Mouse (Mus musculus): ENCODE results near the gene Enpp1. TPM values are rescaled to one million over a fixed set of nuclear protein-coding genes. Genes with fewer than 3 reads are reported as not detected.

Enpp1 gene
- total and polyA plus RNA-seq, 3 experiments: 0.12 to 0.15 TPM; not detected in 1

GRCm38 (mm10) chr10:24638306-24639070, 73.5 kb downstream of the Enpp1 start:
- H3K27ac ChIP-seq (ENCODE audit: control insufficient read depth, low read depth, low read length): no peak overlapping the region
- no peak overlapping the region for H3K9ac ChIP-seq (ENCODE audit: control insufficient read depth, low read depth, low read length, poor library complexity, severe bottlenecking)
- no peaks in the 10 kb centered on the region; a peak in 1 of 4 replicates for H3K36me3 ChIP-seq (ENCODE audit: control insufficient read depth in 1 of 2, insufficient read depth in 2 of 2, low read length in 2 of 2)
- H3K27me3 ChIP-seq (ENCODE audit: control insufficient read depth in 1 of 2, insufficient read depth in 2 of 2, low read length in 2 of 2): no peaks in the 10 kb centered on the region; a peak in 1 of 4 replicates
- no peak for DNase-seq (ENCODE audit: low read depth, low spot score)
- peaks cover 3 to 9% of the 10 kb centered on the region in 2 experiments for H3K4me1 ChIP-seq (ENCODE audit: control insufficient read depth in 1 of 2, insufficient read depth in 2 of 2, low read length in 2 of 2)
- no peaks in the 10 kb centered on the region for H3K79me2 ChIP-seq (ENCODE audit: control insufficient read depth, insufficient read depth, low read length, poor library complexity)
- no peak overlapping the region for H3K4me3 ChIP-seq (ENCODE audit: control insufficient read depth in 1 of 2, insufficient read depth in 1 of 2, low read depth in 2 of 2, low read length in 2 of 2)
- TF ChIP-seq MEF2A (IDR thresholded peaks at IDR 0.05; ENCODE audit: extremely low read depth, insufficient replicate concordance, low read depth, low read length, poor library complexity, severe bottlenecking) (no peak), KAT2A (conservative IDR thresholded peaks at IDR 0.05; ENCODE audit: low read depth, low read length) (no peak), CHD1 (IDR thresholded peaks at IDR 0.05; ENCODE audit: low read depth, low read length) (no peak), USF1 (IDR thresholded peaks at IDR 0.05; ENCODE audit: low read depth, low read length) (no peak), HCFC1 (IDR thresholded peaks at IDR 0.05; ENCODE audit: low read depth, low read length) (no peak), BHLHE40 (IDR thresholded peaks at IDR 0.05; ENCODE audit: borderline replicate concordance, low read depth, low read length) (no peak), EP300 (IDR thresholded peaks at IDR 0.05; ENCODE audit: low read depth in 1 of 2, low read length in 2 of 2) (no peak)
- H3K9me3 ChIP-seq (replicated peaks; ENCODE audit: insufficient read depth, low read length): no peaks in the 10 kb centered on the region

GRCm38 (mm10) chr10:24636986-24637385, 75.0 kb downstream of the Enpp1 start:
- no peak for DNase-seq (ENCODE audit: low read depth, low spot score)

GRCm38 (mm10) chr10:24635884-24636283, 76.1 kb downstream of the Enpp1 start:
- peak; percentile 72 for DNase-seq (ENCODE audit: low read depth, low spot score)
- Histone ChIP-seq H3K36me3 (ENCODE audit: control insufficient read depth in 1 of 2, insufficient read depth in 2 of 2, low read length in 2 of 2) (no peaks in the 10 kb centered on the region; a peak in 1 of 4 replicates), H3K27ac (ENCODE audit: control insufficient read depth, low read depth, low read length) (peak overlapping the region; percentile 61), H3K4me1 (ENCODE audit: control insufficient read depth in 1 of 2, insufficient read depth in 2 of 2, low read length in 2 of 2) (peaks cover 3 to 9% of the 10 kb centered on the region in 2 experiments), H3K4me3 (ENCODE audit: control insufficient read depth in 1 of 2, insufficient read depth in 1 of 2, low read depth in 2 of 2, low read length in 2 of 2) (peak overlapping the region; percentile 54 to 69), H3K27me3 (ENCODE audit: control insufficient read depth in 1 of 2, insufficient read depth in 2 of 2, low read length in 2 of 2) (no peaks in the 10 kb centered on the region), H3K79me2 (ENCODE audit: control insufficient read depth, insufficient read depth, low read length, poor library complexity) (no peaks in the 10 kb centered on the region), H3K9me3 (replicated peaks; ENCODE audit: insufficient read depth, low read length) (no peaks in the 10 kb centered on the region), H3K9ac (ENCODE audit: control insufficient read depth, low read depth, low read length, poor library complexity, severe bottlenecking) (peak overlapping the region; percentile 55)
- TF ChIP-seq RAD21 (IDR thresholded peaks at IDR 0.05; ENCODE audit: low read depth, low read length) (no peak), NELFE (IDR thresholded peaks at IDR 0.05; ENCODE audit: low read depth, low read length) (peak; percentile 2; the same call in 1 of the 2 replicates), JUND (IDR thresholded peaks at IDR 0.05; ENCODE audit: low read depth, low read length) (no peak), HCFC1 (IDR thresholded peaks at IDR 0.05; ENCODE audit: low read depth, low read length) (no peak), POLR2A (IDR thresholded peaks at IDR 0.05; ENCODE audit: control insufficient read depth in 1 of 2, insufficient read depth in 1 of 2, low read depth in 1 of 2, low read length in 2 of 2, poor library complexity in 1 of 2) (peak in 1 of 2 experiments; percentile 12; a peak in 1 of 4 replicates), TBP (IDR thresholded peaks at IDR 0.05; ENCODE audit: low read depth, low read length) (no peak), BHLHE40 (IDR thresholded peaks at IDR 0.05; ENCODE audit: borderline replicate concordance, low read depth, low read length) (no peak), TCF12 (IDR thresholded peaks at IDR 0.05; ENCODE audit: low read depth, low read length) (0 out of 2 replicates have a peak, but pooled peaks have one; percentile 9), MXI1 (IDR thresholded peaks at IDR 0.05; ENCODE audit: low read depth, low read length) (no peak), MEF2A (IDR thresholded peaks at IDR 0.05; ENCODE audit: extremely low read depth, insufficient replicate concordance, low read depth, low read length, poor library complexity, severe bottlenecking) (no peak), MAX (IDR thresholded peaks at IDR 0.05; ENCODE audit: low read length) (no peak), SIN3A (IDR thresholded peaks at IDR 0.05; ENCODE audit: low read length) (no peak), UBTF (IDR thresholded peaks at IDR 0.05; ENCODE audit: borderline replicate concordance, insufficient read depth, low read depth, low read length) (no peak), E2F4 (IDR thresholded peaks at IDR 0.05; ENCODE audit: borderline replicate concordance, low read depth, low read length) (no peak), NRF1 (IDR thresholded peaks at IDR 0.05; ENCODE audit: insufficient read depth, low read depth, low read length, poor library complexity, severe bottlenecking) (no peak)

More at GRCm38 (mm10) chr10:24636986-24637385, 75.0 kb downstream of the Enpp1 start:
- TF ChIP-seq ZKSCAN1 (IDR thresholded peaks at IDR 0.05; ENCODE audit: low read depth, low read length) (no peak), SMC3 (IDR thresholded peaks at IDR 0.05; ENCODE audit: low read depth, low read length) (no peak), ZC3H11A (IDR thresholded peaks at IDR 0.05; ENCODE audit: low read depth, low read length) (no peak)
- Histone ChIP-seq H3K27me3 (ENCODE audit: control insufficient read depth in 1 of 2, insufficient read depth in 2 of 2, low read length in 2 of 2) (no peaks in the 10 kb centered on the region), H3K79me2 (ENCODE audit: control insufficient read depth, insufficient read depth, low read length, poor library complexity) (no peaks in the 10 kb centered on the region), H3K9ac (ENCODE audit: control insufficient read depth, low read depth, low read length, poor library complexity, severe bottlenecking) (no peak overlapping the region), H3K27ac (ENCODE audit: control insufficient read depth, low read depth, low read length) (no peak overlapping the region), H3K4me3 (ENCODE audit: control insufficient read depth in 1 of 2, insufficient read depth in 1 of 2, low read depth in 2 of 2, low read length in 2 of 2) (no peak overlapping the region), H3K9me3 (replicated peaks; ENCODE audit: insufficient read depth, low read length) (no peaks in the 10 kb centered on the region), H3K4me1 (ENCODE audit: control insufficient read depth in 1 of 2, insufficient read depth in 2 of 2, low read length in 2 of 2) (peaks cover 3 to 9% of the 10 kb centered on the region in 2 experiments), H3K36me3 (ENCODE audit: control insufficient read depth in 1 of 2, insufficient read depth in 2 of 2, low read length in 2 of 2) (no peaks in the 10 kb centered on the region; a peak in 1 of 4 replicates)

Measured in MEL (cell line).